Mouse (Mus musculus) CH12.LX (cell line): Measurements from ENCODE around the gene Gm20489. TPM values are rescaled to one million over a fixed set of nuclear protein-coding genes. Genes with fewer than 3 reads are reported as not detected.

ENCODE experiments used
- DNase-seq: peaks from one replicate; pipeline ENCODE4 v3.0.0-alpha.2; 2013; ENCODE audit errors: extremely low read depth
- H3K27ac ChIP-seq: 2 replicates; pipeline ENCODE4 v1.5.1; 2012; ENCODE audit warnings: low read depth, mild to moderate bottlenecking, control low read depth, moderate library complexity; ENCODE audit not compliant: insufficient read depth
- H3K27me3 ChIP-seq: replicated peaks from 2 replicates; pipeline ENCODE3; 2012; ENCODE audit warnings: inconsistent platforms
- H3K36me3 ChIP-seq, 2 experiments: replicated peaks in 1 of 2; 2 replicates each; pipeline versions ENCODE3 to v1.6.1; 2012; ENCODE audit warnings: inconsistent platforms in 1 of 2, low read length in 1 of 2, mild to moderate bottlenecking in 1 of 2, mixed read lengths in 1 of 2, moderate library complexity in 1 of 2; ENCODE audit not compliant: control insufficient read depth in 1 of 2, insufficient read depth in 1 of 2
- H3K4me1 ChIP-seq, 2 experiments: 2 replicates each; pipeline ENCODE4 v1.6.1; 2012; ENCODE audit warnings: inconsistent platforms in 1 of 2, moderate library complexity in 1 of 2; ENCODE audit not compliant: insufficient read depth in 2 of 2, control insufficient read depth in 1 of 2
- H3K4me2 ChIP-seq: 2 replicates; pipeline ENCODE4 v1.6.1; 2012; ENCODE audit warnings: low read depth, mild to moderate bottlenecking, control low read depth; ENCODE audit not compliant: poor library complexity, insufficient read depth, severe bottlenecking
- H3K4me3 ChIP-seq, 3 experiments: fragments of 150-350 bp in 1 of 3; sonication (generic) in 1 of 3; replicated peaks in 1 of 3; 2 replicates each; pipeline versions ENCODE3 to v1.5.1; 2011 to 2012; ENCODE audit warnings: low read depth in 2 of 3, low read length in 2 of 3, mild to moderate bottlenecking in 2 of 3, moderate library complexity in 2 of 3, control low read depth in 1 of 3, improper control_type of control experiment in 1 of 3, inconsistent platforms in 1 of 3, mixed read lengths in 1 of 3; ENCODE audit not compliant: poor library complexity in 1 of 3
- H3K79me2 ChIP-seq: replicated peaks from 2 replicates; pipeline ENCODE4 v1.6.1; 2012; ENCODE audit warnings: mild to moderate bottlenecking, moderate library complexity; ENCODE audit not compliant: control insufficient read depth, poor library complexity, insufficient read depth, severe bottlenecking; ENCODE audit errors: extremely low read depth
- H3K9ac ChIP-seq: 2 replicates; pipeline ENCODE4 v1.6.1; 2012; ENCODE audit warnings: low read depth, mild to moderate bottlenecking, control low read depth, moderate library complexity; ENCODE audit not compliant: insufficient read depth
- H3K9me3 ChIP-seq: replicated peaks from 2 replicates; pipeline ENCODE3; 2012; ENCODE audit warnings: low read length, inconsistent platforms, mixed read lengths
- BHLHE40 ChIP-seq: IDR thresholded peaks from 2 replicates; pipeline ENCODE4 v1.6.1; 2011; ENCODE audit warnings: mild to moderate bottlenecking, low read depth, low read length, improper control_type of control experiment
- CHD2 ChIP-seq: IDR thresholded peaks from 2 replicates; pipeline ENCODE4 v1.6.1; 2011; ENCODE audit warnings: low read length, improper control_type of control experiment
- CTCF ChIP-seq, 2 experiments: IDR thresholded peaks in 1 of 2; conservative IDR thresholded peaks in 1 of 2; 2 replicates each; pipeline ENCODE4 v1.5.1; 2011 to 2012; ENCODE audit warnings: low read depth in 2 of 2, low read length in 2 of 2, improper control_type of control experiment in 1 of 2, inconsistent platforms in 1 of 2, mild to moderate bottlenecking in 1 of 2, moderate library complexity in 1 of 2
- E2F4 ChIP-seq: IDR thresholded peaks from 2 replicates; pipeline ENCODE4 v1.6.1; 2011; ENCODE audit warnings: low read depth, low read length, improper control_type of control experiment; ENCODE audit not compliant: insufficient replicate concordance
- EP300 ChIP-seq: IDR thresholded peaks from 2 replicates; pipeline ENCODE4 v1.6.1; 2011; ENCODE audit warnings: low read length, improper control_type of control experiment
- ETS1 ChIP-seq: conservative IDR thresholded peaks from 2 replicates; pipeline ENCODE4 v1.6.1; 2012; ENCODE audit warnings: low read depth, mild to moderate bottlenecking, inconsistent platforms, low read length, improper control_type of control experiment, moderate library complexity
- IRF4 ChIP-seq: IDR thresholded peaks from 2 replicates; pipeline ENCODE4 v1.6.1; 2014; ENCODE audit warnings: low read depth, mild to moderate bottlenecking, inconsistent platforms, low read length, improper control_type of control experiment
- JUN ChIP-seq: IDR thresholded peaks from 2 replicates; pipeline ENCODE4 v1.6.1; 2011; ENCODE audit warnings: low read depth, mild to moderate bottlenecking, low read length, improper control_type of control experiment, moderate library complexity; ENCODE audit not compliant: insufficient read depth
- JUND ChIP-seq: conservative IDR thresholded peaks from 2 replicates; pipeline ENCODE4 v1.6.1; 2011; ENCODE audit warnings: low read depth, low read length, improper control_type of control experiment
- MAFK ChIP-seq: IDR thresholded peaks from 2 replicates; pipeline ENCODE4 v1.6.1; 2011; ENCODE audit warnings: low read length, improper control_type of control experiment; ENCODE audit not compliant: insufficient replicate concordance
- MAZ ChIP-seq: IDR thresholded peaks from 2 replicates; pipeline ENCODE4 v1.6.1; 2012; ENCODE audit warnings: low read depth, mild to moderate bottlenecking, inconsistent platforms, low read length, improper control_type of control experiment, moderate library complexity
- MXI1 ChIP-seq: IDR thresholded peaks from 2 replicates; pipeline ENCODE4 v1.6.1; 2011; ENCODE audit warnings: mild to moderate bottlenecking, low read depth, low read length, improper control_type of control experiment
- NELFE ChIP-seq: IDR thresholded peaks from 2 replicates; pipeline ENCODE4 v1.6.1; 2011; ENCODE audit warnings: low read depth, low read length, improper control_type of control experiment
- PAX5 ChIP-seq: IDR thresholded peaks from 2 replicates; pipeline ENCODE4 v1.6.1; 2012; ENCODE audit warnings: low read length, inconsistent platforms, mixed read lengths
- POLR2A ChIP-seq: IDR thresholded peaks from 2 replicates; pipeline ENCODE4 v1.6.1; 2011; ENCODE audit warnings: low read depth, mild to moderate bottlenecking, improper control_type of control experiment, low read length
- POLR2AphosphoS2 ChIP-seq: IDR thresholded peaks from 2 replicates; pipeline ENCODE4 v1.6.1; 2011; ENCODE audit warnings: low read depth, low read length, improper control_type of control experiment
- RCOR1 ChIP-seq: conservative IDR thresholded peaks from 2 replicates; pipeline ENCODE4 v1.6.1; 2012; ENCODE audit warnings: low read depth, mild to moderate bottlenecking, inconsistent platforms, low read length, improper control_type of control experiment
- SIN3A ChIP-seq: IDR thresholded peaks from 2 replicates; pipeline ENCODE4 v1.6.1; 2012; ENCODE audit warnings: low read length, improper control_type of control experiment, inconsistent platforms
- SMC3 ChIP-seq: IDR thresholded peaks from 2 replicates; pipeline ENCODE4 v1.6.1; 2011; ENCODE audit warnings: low read depth, low read length, improper control_type of control experiment
- TBP ChIP-seq: conservative IDR thresholded peaks from 2 replicates; pipeline ENCODE4 v1.6.1; 2011; ENCODE audit warnings: low read depth, low read length, improper control_type of control experiment
- TCF12 ChIP-seq: IDR thresholded peaks from 2 replicates; pipeline ENCODE4 v1.6.1; 2014; ENCODE audit warnings: low read depth, mild to moderate bottlenecking, inconsistent platforms, low read length, improper control_type of control experiment
- UBTF ChIP-seq: IDR thresholded peaks from 2 replicates; pipeline ENCODE4 v1.6.1; 2012; ENCODE audit warnings: low read depth, mild to moderate bottlenecking, inconsistent platforms, low read length, improper control_type of control experiment, moderate library complexity
- ZC3H11A ChIP-seq: IDR thresholded peaks from 2 replicates; pipeline ENCODE4 v1.6.1; 2012; ENCODE audit warnings: low read depth, mild to moderate bottlenecking, inconsistent platforms, low read length, improper control_type of control experiment
- ZKSCAN1 ChIP-seq: IDR thresholded peaks from 2 replicates; pipeline ENCODE4 v1.6.1; 2012; ENCODE audit warnings: low read depth, inconsistent platforms, low read length, improper control_type of control experiment, borderline replicate concordance
- ZMIZ1 ChIP-seq: IDR thresholded peaks from 2 replicates; pipeline ENCODE4 v1.6.1; 2012; ENCODE audit warnings: low read depth, mild to moderate bottlenecking, inconsistent platforms, low read length, improper control_type of control experiment
- ZNF384 ChIP-seq: IDR thresholded peaks from 2 replicates; pipeline ENCODE4 v1.6.1; 2012; ENCODE audit warnings: low read depth, low read length, improper control_type of control experiment, inconsistent platforms
- dilution Hi-C: fragments of 300-500 bp; cut with MboI; formaldehyde crosslinking; loops from 2 replicates; pipeline ENCODE4 v1.14.3; 2020; ENCODE audit warnings: low sequenced_read_pairs; ENCODE audit not compliant: extremely low pct_unique_long_range_greater_than_20kb, extremely low pct_ligation_motif_present
- in situ Hi-C: fragments of 300-500 bp; cut with MboI; formaldehyde crosslinking; loops from 3 replicates; pipeline ENCODE4 v1.14.3; 2019; ENCODE audit warnings: low sequenced_read_pairs, low pct_ligation_motif_present, low pct_unique_long_range_greater_than_20kb, mixed read lengths
- polyA plus RNA-seq: library from polyadenylated mRNA; unstranded; fragments of >175 nt; gene quantifications from 2 replicates; pipeline ENCODE4 v1.2.1, GENCODE M21; 2012; ENCODE audit warnings: low read depth; ENCODE audit not compliant: insufficient read length
- total RNA-seq, 2 experiments: library from RNA; depleted of rRNA; stranded (reverse); fragments of 300-350 nt in 1 of 2; fragments of >200 nt in 1 of 2; gene quantifications; 2 replicates each; pipeline ENCODE4 v1.2.3; 2012 to 2014

Gm20489 gene
- total and polyA plus RNA-seq, 3 experiments: 0.30 TPM; not detected in 2

DNA sequence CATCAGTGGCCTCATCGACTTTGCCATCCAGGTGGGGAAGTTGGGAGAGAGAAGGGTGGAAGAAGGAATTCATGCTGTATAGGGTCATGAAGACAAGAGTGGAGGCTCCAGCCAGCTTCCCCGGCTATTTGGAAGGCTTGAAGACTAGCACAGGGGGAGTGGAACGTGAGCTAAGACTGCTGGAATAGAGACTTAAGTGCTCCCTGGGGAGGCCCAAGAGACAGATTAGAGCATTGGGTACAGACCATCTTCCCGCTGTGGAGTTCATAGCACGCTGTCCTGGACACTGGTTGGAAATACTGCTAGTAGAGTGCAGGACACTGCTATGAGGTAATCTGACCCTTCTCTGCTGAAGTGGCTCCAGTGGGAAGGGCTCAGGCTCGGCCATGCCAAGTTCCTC lies 14.0 kb upstream of the Gm20489 start:
- H3K79me2 ChIP-seq: no peaks in the 10 kb centered on the region; the same call in 1 of the 2 replicates
- TF ChIP-seq MXI1 (no peak), RCOR1 (no peak), ZC3H11A (no peak), SIN3A (no peak), POLR2A (no peak), EP300 (no peak), ZNF384 (no peak), IRF4 (no peak), TCF12 (no peak), CTCF (conservative IDR thresholded peaks at IDR 0.05 in 1 of 2, IDR thresholded peaks at IDR 0.05 in 1 of 2; ENCODE audit: low read depth in 2 of 2, low read length in 2 of 2) (no peak), SMC3 (no peak), JUND (no peak), MAFK (no peak), E2F4 (no peak), UBTF (no peak), JUN (no peak), ZKSCAN1 (no peak), PAX5 (no peak)
- no peak overlapping the region for H3K27ac ChIP-seq
- no peaks in the 10 kb centered on the region for H3K27me3 ChIP-seq
- H3K36me3 ChIP-seq: peaks cover 79 to 95% of the 10 kb centered on the region in 2 experiments
- H3K4me1 ChIP-seq: no peaks in the 10 kb centered on the region
- H3K4me3 ChIP-seq: no peak overlapping the region
- no peak overlapping the region for H3K9ac ChIP-seq
- H3K9me3 ChIP-seq: no peaks in the 10 kb centered on the region
- DNase-seq: no peak
- dilution Hi-C loops: no loop called here
- in situ Hi-C loops: loop anchor here (25.0 kb wide), 1 partner anchor 146 kb away; no protein-coding TSS in a partner anchor
- no peak overlapping the region for H3K4me2 ChIP-seq

DNA sequence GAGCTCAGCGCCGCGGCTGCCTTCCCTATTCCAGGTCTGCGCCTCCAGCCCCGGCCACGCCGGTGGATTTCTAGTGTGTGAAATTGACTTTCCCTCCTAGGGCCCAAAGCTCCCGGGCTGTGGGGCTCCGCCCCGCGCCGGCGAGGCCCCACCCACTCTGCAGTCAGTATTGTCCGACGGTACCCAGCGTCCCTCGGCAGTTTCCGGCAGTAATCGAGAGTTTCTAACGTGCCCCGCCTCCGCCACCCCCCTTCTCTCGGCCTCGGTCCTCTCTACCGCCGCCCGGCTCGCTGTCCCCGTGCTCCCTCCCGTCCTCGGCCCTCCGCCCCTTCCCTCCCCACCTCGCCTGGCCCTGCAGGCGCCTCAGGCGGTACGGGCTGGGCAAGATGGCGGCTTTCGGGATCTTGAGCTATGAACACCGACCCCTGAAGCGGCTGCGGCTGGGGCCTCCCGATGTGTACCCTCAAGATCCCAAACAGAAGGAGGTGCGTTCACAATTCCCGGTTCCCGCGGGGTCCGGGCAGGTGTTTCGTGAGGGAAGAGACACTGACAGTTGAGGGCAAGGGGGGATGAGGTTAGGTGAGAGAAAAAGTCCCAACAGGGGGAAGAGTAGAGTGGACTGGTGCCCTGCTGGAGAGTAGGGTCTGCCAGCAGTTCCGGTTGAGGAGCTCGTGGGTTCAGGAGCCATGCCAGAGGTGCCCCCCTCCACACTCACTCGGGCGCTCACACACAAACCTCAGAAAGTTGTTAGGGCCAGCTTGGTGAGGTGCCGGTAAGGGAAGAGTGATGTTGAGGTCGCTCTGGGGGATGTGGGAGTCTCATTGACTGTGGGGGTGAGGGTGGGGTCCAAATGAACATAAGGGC lies 5.3 kb upstream of the Gm20489 start, which contains the start of gene Med12:
Gene Med12 (plus strand): TSS at position 156 of the 864 bp plus-strand sequence.
- Histone ChIP-seq H3K27ac (peak within 1 kb of the TSS; percentile 75), H3K4me2 (peak within 1 kb of the TSS; percentile 89), H3K4me3 (peak within 1 kb of the TSS; percentile 66 to 84 (median 71)), H3K9me3 (no peaks in the 10 kb centered on the region), H3K79me2 (peaks cover 10% of the 10 kb centered on the region; the same call in 1 of the 2 replicates), H3K36me3 (peaks cover 25 to 37% of the 10 kb centered on the region in 2 experiments), H3K27me3 (no peaks in the 10 kb centered on the region), H3K9ac (peak within 1 kb of the TSS; percentile 97), H3K4me1 (peaks cover 0 to 39% of the 10 kb centered on the region in 2 experiments; a peak in 2 of 4 replicates)
- in situ Hi-C loops: no loop called here
- peak; percentile 87 for DNase-seq
- dilution Hi-C loops: no loop called here
- TF ChIP-seq ETS1 (no peak), SIN3A (no peak), ZMIZ1 (no peak), ZKSCAN1 (no peak), POLR2A (peak; percentile 72), UBTF (peak; percentile 41; the same call in 1 of the 2 replicates), TCF12 (peak; percentile 38; the same call in 1 of the 2 replicates), CHD2 (no peak), MAZ (peak; percentile 73; the same call in 1 of the 2 replicates), BHLHE40 (no peak), POLR2AphosphoS2 (no peak), IRF4 (peak; percentile 44; the same call in 1 of the 2 replicates), EP300 (no peak), TBP (0 out of 2 replicates have a peak, but pooled peaks have one; percentile 59), NELFE (0 out of 2 replicates have a peak, but pooled peaks have one; percentile 28)
